ENCODE assay signal across 8 mouse cellular contexts in genomic region chr16:32419517-32420483, GRCm38 (mm10). TPM values are rescaled to one million over a fixed set of nuclear protein-coding genes. Genes with fewer than 3 reads are reported as not detected.
DNase-seq lines count a peak whose midpoint lies in the region; ATAC-seq and TF ChIP-seq lines count a peak whose summit lies in the region.

Gene Tctex1d2, plus strand, starts transcription at chr16:32419702.

- peaks cover 20% of the 10 kb centered on the region for H3K36me3 ChIP-seq in megakaryocyte, embryonic 14.5 days (replicated peaks; ENCODE audit: low read length)

- peak; percentile 87 for TF ChIP-seq POLR2A in cortical plate, adult 2 months (IDR thresholded peaks at IDR 0.05; ENCODE audit: extremely low read depth, insufficient read depth, low read length)

- no peaks in the 10 kb centered on the region for H3K27me3 ChIP-seq in megakaryocyte, embryonic 14.5 days (replicated peaks)

- H3K9me3 ChIP-seq in megakaryocyte, embryonic 14.5 days = peaks cover 12% of the 10 kb centered on the region

- ATAC-seq in activated CD4-positive, CD25-positive, alpha-beta regulatory T cell, adult 4 months = peak; percentile 99

- no peak for TF ChIP-seq CTCF in cortical plate, adult 2 months (IDR thresholded peaks at IDR 0.05; ENCODE audit: extremely low read depth, insufficient read depth, low read length)

- peak; percentile 87 to 94 for DNase-seq in gastrocnemius, adult 8-10 months (ENCODE audit: low spot score in 2 of 2)
- DNase-seq in hindlimb bud, embryonic 11.5 days (ENCODE audit: extremely low spot score, low read depth, low spot score) = peak; percentile 81
- DNase-seq in left cerebral cortex, adult 8-10 months (ENCODE audit: low spot score in 2 of 2) = peak; percentile 90 to 92
- DNase-seq in right cerebral cortex, postnatal 10 days (ENCODE audit: low spot score in 2 of 2) = peak; percentile 97
- DNase-seq in urinary bladder, postnatal 25 days (ENCODE audit: low spot score) = peak; percentile 94

- peak within 1 kb of the TSS; percentile 68 for H3K4me3 ChIP-seq in cortical plate, adult 2 months (ENCODE audit: insufficient read depth, low read length)
- H3K4me3 ChIP-seq in megakaryocyte, embryonic 14.5 days (replicated peaks) = peak within 1 kb of the TSS; percentile 93

- H3K4me1 ChIP-seq in cortical plate, adult 2 months (ENCODE audit: control insufficient read depth, insufficient read depth, low read length) = peaks cover 2% of the 10 kb centered on the region; the same call in 1 of the 2 replicates
- peaks cover 42% of the 10 kb centered on the region for H3K4me1 ChIP-seq in megakaryocyte, embryonic 14.5 days

- H3K27ac ChIP-seq in cortical plate, adult 2 months (ENCODE audit: insufficient read depth, low read length) = 0 out of 2 replicates have a peak within 1 kb of the TSS, but pooled peaks have one; percentile 5

RNA-seq across cellular contexts. Expression of gene Tctex1d2, which starts in this region (rescaled TPM):
- polyA plus RNA-seq in activated CD4-positive, CD25-positive, alpha-beta regulatory T cell, adult 4 months (2017; shearing (Covaris generic)) = 1 to 10 TPM; 2.5 to 4.4 TPM
- 21.9 and 24.3 TPM in 2 replicates for polyA plus RNA-seq in cortical plate, adult 2 months (2012; rRNA removed)
- total RNA-seq in gastrocnemius, adult 8-10 months (2022) = 1 to 10 TPM; 4.9 to 7.8 (median 6.4) TPM
- total RNA-seq in left cerebral cortex, adult 8-10 months (2022) = 10 to 100 TPM; 17.5 to 21.3 (median 20.0) TPM
- polyA plus RNA-seq in megakaryocyte, embryonic 14.5 days (2012; ENCODE audit: insufficient read depth, low replicate concordance) = not detected in 2 replicates

Comparison
In these comparisons a context has a peak if more than half of its experiments do, and no peak if none do; other contexts are left out.
1. Peak in every context shown above with its lines: DNase-seq, ATAC-seq, H3K4me3 ChIP-seq and H3K27ac ChIP-seq.